Mouse (Mus musculus) liver, embryonic 13.5 days (tissue): ENCODE data around the gene Zfp648. TPM values are rescaled to one million over a fixed set of nuclear protein-coding genes. Genes with fewer than 3 reads are reported as not detected.

Experiments
- ATAC-seq: fragments of 200-750 bp; cut with Nextera tagmentation; 2 replicates; pipeline ENCODE4 v1.8.0; 2017; ENCODE audit warnings: low read depth, mild to moderate bottlenecking, moderate number of reproducible peaks, moderate library complexity
- DNase-seq: peaks from one replicate; pipeline ENCODE4 v3.0.0; 2022
- H3K27ac ChIP-seq: fragments of 300-500 bp; sonication (generic); 2 replicates; pipeline ENCODE4 v1.5.1; 2015; ENCODE audit warnings: moderate library complexity, mild to moderate bottlenecking, inconsistent platforms
- H3K27me3 ChIP-seq: fragments of 300-500 bp; sonication (generic); 2 replicates; pipeline ENCODE4 v1.6.1; 2015; ENCODE audit warnings: mild to moderate bottlenecking, inconsistent platforms
- H3K36me3 ChIP-seq: fragments of 300-500 bp; sonication (generic); 2 replicates; pipeline ENCODE4 v1.6.1; 2015; ENCODE audit warnings: mild to moderate bottlenecking, inconsistent platforms
- H3K4me1 ChIP-seq: fragments of 300-500 bp; sonication (generic); replicated peaks from 2 replicates; pipeline ENCODE4 v1.6.1; 2015; ENCODE audit warnings: inconsistent platforms
- H3K4me2 ChIP-seq: fragments of 300-500 bp; sonication (generic); 2 replicates; pipeline ENCODE4 v1.6.1; 2015; ENCODE audit warnings: inconsistent platforms, mild to moderate bottlenecking, moderate library complexity
- H3K4me3 ChIP-seq: fragments of 300-500 bp; sonication (generic); replicated peaks from 2 replicates; pipeline ENCODE4 v1.5.1; 2015; ENCODE audit warnings: mild to moderate bottlenecking, inconsistent platforms
- H3K9ac ChIP-seq: fragments of 300-500 bp; sonication (generic); 2 replicates; pipeline ENCODE4 v1.6.1; 2015; ENCODE audit warnings: mild to moderate bottlenecking, inconsistent platforms
- H3K9me3 ChIP-seq: fragments of 300-500 bp; sonication (generic); replicated peaks from 2 replicates; pipeline ENCODE4 v1.6.1; 2016; ENCODE audit warnings: inconsistent platforms
- WGBS: fragments of 180-500 bp; shearing (Covaris S2); methylation state at CpG from one replicate; pipeline ENCODE4 v1.1.7; 2015; ENCODE audit not compliant: insufficient replicate concordance; 5-methylcytosine and 5-hydroxymethylcytosine counted together
- polyA plus RNA-seq: library from polyadenylated mRNA; unstranded; fragments of >200 nt; fragmentation: Nextera tagmentation; extraction: Ambion mirVana; gene quantifications from 2 replicates; pipeline ENCODE4 v1.2.1, GENCODE M21; 2015

Zfp648 gene
- polyA plus RNA-seq, 1 experiment from 2014 or later, result not detected

DNA sequence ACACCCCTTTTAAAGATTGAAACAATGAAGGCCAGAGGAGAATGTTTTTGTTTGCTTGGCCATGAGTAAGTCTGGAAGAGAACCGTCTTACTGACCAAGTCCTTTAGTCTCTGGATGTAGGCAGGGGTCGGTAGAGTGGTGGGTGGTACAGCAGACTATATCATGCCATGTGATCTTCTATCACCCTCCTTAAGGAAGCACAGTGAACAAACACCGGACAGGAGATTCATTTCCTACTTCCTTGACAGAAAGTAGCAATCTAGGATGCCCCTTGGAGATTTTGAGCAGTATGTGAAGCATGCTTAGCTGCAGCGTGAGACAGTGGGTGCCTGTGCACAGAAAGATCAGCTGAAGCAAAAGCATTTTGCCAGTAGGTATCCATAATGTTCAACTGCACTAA is 31.6 kb downstream of the Zfp648 start:
- H3K9ac ChIP-seq, result no peak overlapping the region
- no peak overlapping the region for H3K4me2 ChIP-seq
- H3K36me3 ChIP-seq, result no peaks in the 10 kb centered on the region
- no peaks in the 10 kb centered on the region for H3K9me3 ChIP-seq
- H3K4me3 ChIP-seq, result no peak overlapping the region
- 56% methylated on average over 4 of the region's 4 CpGs for WGBS
- no peaks in the 10 kb centered on the region for H3K27me3 ChIP-seq
- H3K27ac ChIP-seq, result no peak overlapping the region
- ATAC-seq (no peak), DNase-seq (no peak)
- H3K4me1 ChIP-seq, result no peaks in the 10 kb centered on the region

DNA sequence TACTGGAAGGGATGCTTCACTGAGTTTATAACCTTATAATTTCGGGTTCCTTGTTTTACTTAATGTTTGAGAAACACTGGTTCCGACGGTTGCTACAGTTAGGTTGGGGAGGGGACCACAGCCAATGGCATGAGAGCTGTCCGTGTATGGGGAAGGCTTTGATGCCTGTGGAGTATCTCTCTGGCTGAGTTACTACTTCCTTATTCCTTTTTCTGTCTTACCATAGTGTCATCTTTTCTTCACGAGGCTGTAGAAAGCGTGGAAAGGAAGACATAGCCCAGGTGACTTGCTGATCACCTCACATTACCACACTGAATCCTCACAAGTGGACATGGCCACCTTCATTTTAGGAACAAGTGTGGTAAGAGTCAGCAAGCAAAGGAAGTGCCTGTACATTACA is 32.0 kb downstream of the Zfp648 start:
- DNase-seq (no peak), ATAC-seq (no peak)
- Histone ChIP-seq H3K4me3 (no peak overlapping the region), H3K27ac (no peak overlapping the region), H3K4me2 (no peak overlapping the region), H3K36me3 (no peaks in the 10 kb centered on the region), H3K27me3 (no peaks in the 10 kb centered on the region), H3K9ac (no peak overlapping the region), H3K4me1 (no peaks in the 10 kb centered on the region), H3K9me3 (no peaks in the 10 kb centered on the region)
- WGBS, result 52% methylated on average over 6 of the region's 6 CpGs

DNA sequence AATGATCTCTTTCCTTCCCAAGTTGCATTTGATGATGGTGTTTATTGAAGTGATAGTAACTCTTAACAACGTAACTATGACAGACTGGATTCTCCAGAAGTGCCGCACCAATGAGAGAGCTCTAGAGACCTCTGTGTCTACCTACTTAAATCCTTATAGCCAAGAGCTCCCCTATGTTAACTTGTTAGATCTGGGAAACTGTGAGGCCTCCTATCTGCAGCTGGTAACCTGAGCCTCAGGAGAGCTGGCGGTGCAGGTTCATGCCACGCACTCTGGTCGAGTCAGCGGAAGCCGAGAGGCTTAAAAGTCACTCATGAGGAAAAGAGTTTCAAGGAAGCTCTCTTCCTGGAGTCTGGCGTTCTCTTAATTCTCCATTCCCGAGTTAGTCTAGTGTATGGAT is 33.8 kb downstream of the Zfp648 start:
- H3K4me3 ChIP-seq, result no peak overlapping the region
- H3K9me3 ChIP-seq, result no peaks in the 10 kb centered on the region
- no peak for ATAC-seq
- 78% methylated on average over 9 of the region's 9 CpGs for WGBS
- no peak overlapping the region for H3K27ac ChIP-seq
- no peak overlapping the region for H3K4me2 ChIP-seq
- no peak for DNase-seq
- H3K36me3 ChIP-seq, result no peaks in the 10 kb centered on the region
- H3K4me1 ChIP-seq, result no peaks in the 10 kb centered on the region
- no peaks in the 10 kb centered on the region for H3K27me3 ChIP-seq
- no peak overlapping the region for H3K9ac ChIP-seq

DNA sequence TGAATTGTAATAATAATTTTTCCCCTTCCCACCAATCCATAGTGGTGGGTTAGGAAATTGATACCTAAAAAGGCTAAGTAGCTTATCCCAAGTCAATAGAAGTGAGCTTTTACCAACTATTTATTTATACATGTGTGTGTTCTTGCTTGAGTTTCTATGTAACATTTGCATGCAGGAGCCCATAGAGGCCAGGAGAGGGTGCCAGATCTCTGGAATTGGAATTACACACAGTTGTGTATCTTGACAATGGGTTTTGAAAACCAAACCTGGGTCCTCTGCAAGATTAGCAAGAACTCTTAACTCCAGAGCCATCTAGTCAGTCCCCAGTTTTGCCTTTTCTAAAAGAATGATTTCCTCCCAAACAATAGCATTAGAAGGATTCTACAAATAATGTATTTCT is 37.9 kb downstream of the Zfp648 start:
- Histone ChIP-seq H3K9me3 (no peaks in the 10 kb centered on the region), H3K4me3 (no peak overlapping the region), H3K27me3 (no peaks in the 10 kb centered on the region), H3K27ac (no peak overlapping the region), H3K4me1 (no peaks in the 10 kb centered on the region), H3K36me3 (no peaks in the 10 kb centered on the region), H3K4me2 (no peak overlapping the region), H3K9ac (no peak overlapping the region)
- ATAC-seq, result no peak
- no peak for DNase-seq

DNA sequence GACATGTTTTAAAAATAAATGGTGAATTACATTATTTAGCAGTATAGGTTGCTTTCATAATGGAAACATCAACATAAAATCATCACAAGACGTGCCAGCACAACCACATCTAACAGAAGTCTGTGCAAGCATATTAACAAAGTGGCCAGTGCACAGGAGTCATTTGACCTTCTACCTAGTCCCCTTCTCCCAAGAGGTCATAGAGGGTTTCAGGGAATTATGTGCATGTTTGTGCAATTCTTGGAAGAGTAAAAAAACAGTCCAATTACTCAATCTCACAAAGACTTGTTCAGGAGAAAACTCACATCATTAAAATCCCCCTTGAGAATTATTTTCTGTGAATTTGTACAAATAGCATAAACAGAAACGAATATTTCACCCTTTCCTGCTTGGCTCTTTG is 50.2 kb downstream of the Zfp648 start:
- H3K9ac ChIP-seq, result no peak overlapping the region
- no peak for ATAC-seq
- H3K27me3 ChIP-seq, result no peaks in the 10 kb centered on the region
- H3K4me3 ChIP-seq, result no peak overlapping the region
- no peaks in the 10 kb centered on the region for H3K36me3 ChIP-seq
- no peaks in the 10 kb centered on the region for H3K9me3 ChIP-seq
- no peak overlapping the region for H3K27ac ChIP-seq
- no peaks in the 10 kb centered on the region for H3K4me1 ChIP-seq
- 37% methylated on average over 2 of the region's 2 CpGs for WGBS
- no peak overlapping the region for H3K4me2 ChIP-seq
- no peak for DNase-seq

DNA sequence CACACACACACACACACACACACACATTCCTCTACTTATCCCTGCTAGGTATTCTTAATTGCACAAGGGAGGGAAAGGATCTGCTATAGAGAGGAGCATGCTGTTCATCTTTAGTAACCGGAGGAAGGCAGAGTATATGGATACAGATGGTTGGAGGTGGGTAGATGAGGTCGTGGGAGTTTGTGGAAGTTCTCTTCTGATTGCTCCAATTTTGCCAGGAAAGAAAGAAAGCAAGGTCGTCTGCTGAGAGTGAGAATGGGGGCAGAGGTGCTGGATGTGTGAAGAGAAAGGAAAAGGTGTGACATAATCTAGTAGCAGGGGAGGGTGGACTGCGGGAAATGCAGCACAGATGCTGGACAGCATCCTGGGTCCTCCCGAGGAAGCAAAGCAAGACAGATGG is 51.8 kb downstream of the Zfp648 start:
- H3K36me3 ChIP-seq, result no peaks in the 10 kb centered on the region
- DNase-seq, result no peak
- no peak overlapping the region for H3K27ac ChIP-seq
- H3K4me3 ChIP-seq, result no peak overlapping the region
- no peaks in the 10 kb centered on the region for H3K9me3 ChIP-seq
- H3K27me3 ChIP-seq, result no peaks in the 10 kb centered on the region
- ATAC-seq, result no peak
- no peak overlapping the region for H3K9ac ChIP-seq
- whole genome bisulfite sequencing, result 48% methylated on average over 5 of the region's 5 CpGs
- H3K4me1 ChIP-seq, result no peaks in the 10 kb centered on the region
- H3K4me2 ChIP-seq, result no peak overlapping the region
